Mouse (Mus musculus) hindbrain, embryonic 14.5 days (tissue): Measurements from ENCODE around the gene Ttll3. TPM values are rescaled to one million over a fixed set of nuclear protein-coding genes. Genes with fewer than 3 reads are reported as not detected.
A peak's percentile ranks its signal among the peaks of the same experiment; 100 is the strongest.

Experiments used
- ATAC-seq: fragments of 200-750 bp; cut with Nextera tagmentation; 2 replicates; pipeline ENCODE4 v1.8.0; 2017; ENCODE audit warnings: moderate number of reproducible peaks, mild to moderate bottlenecking, moderate TSS enrichment, moderate library complexity; ENCODE audit not compliant: low FRiP score
- DNase-seq: peaks from one replicate; pipeline ENCODE4 v3.0.0-alpha.2; 2015; ENCODE audit warnings: low spot score
- H3K27ac ChIP-seq: fragments of 300-500 bp; sonication (generic); 2 replicates; pipeline ENCODE4 v1.5.1; 2014; ENCODE audit warnings: mild to moderate bottlenecking, moderate library complexity
- H3K27me3 ChIP-seq: fragments of 300-500 bp; sonication (generic); 2 replicates; pipeline ENCODE4 v1.6.1; 2014; ENCODE audit warnings: mild to moderate bottlenecking, low read length, mixed read lengths; ENCODE audit not compliant: control insufficient read depth, insufficient read depth
- H3K36me3 ChIP-seq: fragments of 300-500 bp; sonication (generic); replicated peaks from 2 replicates; pipeline ENCODE4 v1.6.1; 2014; ENCODE audit not compliant: control insufficient read depth, insufficient read depth
- H3K4me1 ChIP-seq: fragments of 300-500 bp; sonication (generic); replicated peaks from 2 replicates; pipeline ENCODE4 v1.6.1; 2014; ENCODE audit warnings: antibody characterized with exemption, low read length, mixed read lengths; ENCODE audit not compliant: control insufficient read depth, insufficient read depth
- H3K4me2 ChIP-seq: fragments of 300-500 bp; sonication (generic); replicated peaks from 2 replicates; pipeline ENCODE4 v1.6.1; 2014; ENCODE audit warnings: mild to moderate bottlenecking, moderate library complexity
- H3K4me3 ChIP-seq: fragments of 300-500 bp; sonication (generic); replicated peaks from 2 replicates; pipeline ENCODE4 v1.5.1; 2014; ENCODE audit warnings: mild to moderate bottlenecking, low read length
- H3K9ac ChIP-seq: fragments of 300-500 bp; sonication (generic); 2 replicates; pipeline ENCODE4 v1.6.1; 2014
- H3K9me3 ChIP-seq: fragments of 300-500 bp; sonication (generic); 2 replicates; pipeline ENCODE4 v1.6.1; 2016; ENCODE audit warnings: low read length; ENCODE audit not compliant: control insufficient read depth
- WGBS: fragments of 180-500 bp; shearing (Covaris S2); extraction: QIAGEN DNeasy Blood & Tissue Kit; methylation state at CpG from one replicate; pipeline ENCODE4 v1.1.7; 2014; 5-methylcytosine and 5-hydroxymethylcytosine counted together
- polyA plus RNA-seq: library from polyadenylated mRNA; unstranded; fragments of >200 nt; fragmentation: Nextera tagmentation; extraction: Ambion mirVana; gene quantifications from 2 replicates; pipeline ENCODE4 v1.2.1, GENCODE M21; 2014

Ttll3 gene
- polyA plus RNA-seq, 1 experiment from 2014 or later, result 8.1 TPM

DNA sequence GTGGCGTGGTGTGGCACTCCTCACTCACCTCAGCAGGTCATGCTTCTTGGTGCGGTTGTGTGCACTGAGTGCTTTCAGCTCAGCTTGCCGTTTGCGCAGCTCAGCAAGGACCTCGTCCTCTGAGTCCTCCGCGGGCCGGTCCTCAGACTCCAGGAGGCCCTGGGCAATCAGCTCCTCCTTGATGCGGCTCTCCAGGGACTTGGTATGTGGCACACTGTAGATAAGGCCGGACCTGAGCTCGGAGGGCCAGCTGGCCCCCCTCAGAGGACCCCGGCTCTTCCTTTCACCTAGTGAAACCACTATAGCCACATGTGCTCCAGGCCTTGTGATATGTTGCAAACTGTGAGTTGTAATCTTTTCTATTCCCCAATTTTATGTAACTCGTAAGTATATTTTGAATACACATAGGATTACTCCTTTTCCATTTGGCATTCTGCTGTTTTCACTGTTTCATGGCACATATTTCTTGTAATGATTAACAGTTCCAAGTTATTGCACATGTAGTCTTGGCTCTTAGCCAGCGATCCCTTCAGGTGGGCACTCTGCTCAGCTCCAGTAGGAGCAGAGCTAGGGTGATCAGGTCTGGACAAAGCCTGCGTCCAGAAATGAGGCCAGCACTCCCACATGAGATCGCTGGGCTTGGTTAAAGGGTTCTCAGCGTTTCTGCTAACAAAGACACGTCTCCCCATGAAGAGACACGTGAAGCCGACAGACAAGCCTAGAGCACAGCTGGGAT is 18.7 kb upstream of the Ttll3 start:
- peaks cover 94% of the 10 kb centered on the region for H3K36me3 ChIP-seq
- no peak overlapping the region for H3K27ac ChIP-seq
- no peaks in the 10 kb centered on the region for H3K9me3 ChIP-seq
- no peak overlapping the region for H3K4me2 ChIP-seq
- H3K4me3 ChIP-seq, result no peak overlapping the region
- no peak for DNase-seq
- H3K9ac ChIP-seq, result no peak overlapping the region
- WGBS, result 94% methylated on average over 20 of the region's 20 CpGs
- ATAC-seq, result no peak
- no peaks in the 10 kb centered on the region for H3K4me1 ChIP-seq
- H3K27me3 ChIP-seq, result no peaks in the 10 kb centered on the region

DNA sequence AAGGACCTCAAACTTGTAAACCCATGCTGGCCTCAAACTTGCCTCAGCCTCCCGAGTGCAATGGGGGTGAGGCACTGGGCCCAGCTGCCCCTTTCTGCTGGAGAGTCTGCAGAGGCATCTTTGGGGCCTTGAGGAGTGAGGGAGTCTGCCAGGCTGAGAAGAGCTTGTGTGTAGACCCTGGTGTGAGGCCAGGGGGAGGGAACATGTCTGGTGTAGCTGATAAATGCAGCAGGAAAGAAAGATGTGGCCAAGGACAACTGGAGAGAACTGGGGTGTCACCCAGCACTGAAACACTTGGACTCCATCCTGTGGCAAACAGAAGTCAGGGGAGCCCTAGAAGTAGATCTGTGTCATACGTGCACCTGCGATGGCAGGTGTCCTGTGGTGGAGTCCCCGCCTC is 15.6 kb upstream of the Ttll3 start:
- H3K27ac ChIP-seq, result no peak overlapping the region
- peaks cover 9% of the 10 kb centered on the region for H3K4me1 ChIP-seq
- H3K36me3 ChIP-seq, result peaks cover 74% of the 10 kb centered on the region
- H3K9ac ChIP-seq, result no peak overlapping the region
- H3K27me3 ChIP-seq, result no peaks in the 10 kb centered on the region
- no peak for DNase-seq
- ATAC-seq, result no peak
- WGBS, result 94% methylated on average over 4 of the region's 4 CpGs
- H3K9me3 ChIP-seq, result no peaks in the 10 kb centered on the region
- H3K4me3 ChIP-seq, result no peak overlapping the region
- H3K4me2 ChIP-seq, result no peak overlapping the region

DNA sequence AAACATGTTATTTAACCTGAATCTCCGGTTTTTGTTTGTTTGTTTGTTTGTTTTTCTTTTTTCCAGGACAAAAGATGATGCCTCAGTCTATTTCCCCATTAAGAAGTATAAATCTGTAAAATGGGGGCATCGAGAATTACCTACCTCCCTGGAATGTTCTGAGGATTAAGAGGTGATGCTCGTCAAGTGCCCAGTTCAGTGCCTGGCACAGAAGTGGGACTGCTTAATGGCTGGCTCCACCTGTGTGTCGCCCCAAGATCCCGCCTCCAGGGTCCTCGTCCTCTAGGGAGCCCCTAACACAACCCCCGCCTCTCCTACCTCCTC is 11.9 kb upstream of the Ttll3 start:
- WGBS, result 14% methylated on average over 7 of the region's 7 CpGs
- peak overlapping the region; percentile 70 for H3K4me3 ChIP-seq
- H3K4me2 ChIP-seq, result peak overlapping the region; percentile 75
- H3K27me3 ChIP-seq, result no peaks in the 10 kb centered on the region
- H3K9ac ChIP-seq, result peak overlapping the region; percentile 82
- no peak for ATAC-seq
- peaks cover 21% of the 10 kb centered on the region for H3K4me1 ChIP-seq
- no peaks in the 10 kb centered on the region for H3K9me3 ChIP-seq
- peaks cover 56% of the 10 kb centered on the region for H3K36me3 ChIP-seq
- H3K27ac ChIP-seq, result peak overlapping the region; percentile 94
- no peak for DNase-seq

DNA sequence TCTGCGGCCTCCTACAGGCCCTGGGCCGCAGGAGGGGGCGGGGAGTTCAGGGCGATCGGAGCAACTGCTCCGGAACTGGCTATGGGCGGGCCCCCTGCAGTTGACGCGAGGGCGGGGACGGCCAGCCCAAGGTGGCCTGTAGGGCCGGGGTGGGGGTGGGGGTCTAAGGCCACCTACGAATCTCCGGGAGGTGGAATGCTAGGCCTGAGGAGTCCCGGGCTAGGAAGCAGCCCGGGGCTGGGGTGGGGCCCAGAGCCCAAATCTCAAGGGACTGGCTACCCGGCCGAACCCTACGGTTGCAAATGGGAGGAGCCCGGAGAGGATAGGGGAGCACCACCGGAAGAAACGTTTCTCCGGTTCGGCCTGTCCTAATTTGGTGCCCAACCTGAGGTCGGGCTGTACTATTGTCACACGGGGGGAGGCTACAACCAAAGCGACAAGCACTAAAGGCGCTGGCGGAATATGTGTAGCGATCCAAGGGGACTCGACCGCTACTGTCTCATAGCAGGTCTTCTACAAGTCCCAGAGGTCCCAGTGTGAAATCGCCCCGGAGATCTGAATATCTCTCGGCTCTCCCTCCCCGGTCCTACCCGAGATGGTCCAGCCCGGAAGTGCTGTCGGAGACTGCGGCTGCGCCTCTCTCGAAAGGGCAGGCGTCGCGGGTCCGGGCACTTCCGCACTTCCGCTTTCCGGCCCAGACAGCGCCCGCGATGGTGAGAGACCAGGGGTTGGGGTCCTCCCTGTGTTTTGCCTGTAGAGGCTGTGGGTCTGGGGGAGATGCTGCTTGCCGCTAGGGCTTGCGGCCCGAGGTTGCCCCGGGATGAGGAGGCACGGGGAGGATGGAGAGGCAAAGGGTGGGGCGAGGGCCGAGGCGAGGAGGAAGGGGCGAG is 11.3 kb upstream of the Ttll3 start, which contains the start of the genes Tada3 and Arpc4:
TSS of gene Tada3 (minus strand) at position 388 of the 890 bp plus-strand sequence.
TSS of gene Arpc4 (plus strand) at position 620 of the 890 bp plus-strand sequence.
- H3K27me3 ChIP-seq, result no peaks in the 10 kb centered on the region
- peak within 1 kb of the TSS; percentile 75 for H3K4me2 ChIP-seq
- under 1% methylated on average over 60 of the region's 61 CpGs for WGBS
- peak within 1 kb of the TSS; percentile 82 for H3K9ac ChIP-seq
- ATAC-seq (peak; percentile 95), DNase-seq (peak; percentile 90)
- peak within 1 kb of the TSS; percentile 70 for H3K4me3 ChIP-seq
- peaks cover 56% of the 10 kb centered on the region for H3K36me3 ChIP-seq
- H3K9me3 ChIP-seq, result no peaks in the 10 kb centered on the region
- peak within 1 kb of the TSS; percentile 94 for H3K27ac ChIP-seq
- H3K4me1 ChIP-seq, result peaks cover 21% of the 10 kb centered on the region

DNA sequence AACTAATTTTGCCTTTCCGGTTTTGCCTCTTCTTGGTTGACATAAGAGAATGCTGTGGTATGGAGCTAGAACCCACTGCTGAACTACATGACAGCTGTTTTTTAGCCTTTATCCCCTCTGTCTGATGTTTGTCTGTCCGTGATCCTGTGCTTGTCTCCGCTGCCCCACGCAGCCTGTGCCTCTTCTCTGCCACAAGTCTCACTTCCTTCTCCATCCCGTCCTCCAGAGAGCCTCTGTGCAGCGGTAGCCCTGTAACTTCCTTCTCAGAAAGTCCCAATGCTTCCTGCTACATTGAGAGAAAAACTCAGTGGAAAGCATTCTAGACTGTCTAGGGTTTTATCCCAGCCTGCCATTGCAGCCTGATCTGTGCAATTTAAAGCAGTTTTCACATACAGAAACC is 9.8 kb upstream of the Ttll3 start:
- H3K27me3 ChIP-seq, result no peaks in the 10 kb centered on the region
- peaks cover 21% of the 10 kb centered on the region for H3K4me1 ChIP-seq
- DNase-seq, result no peak
- no peaks in the 10 kb centered on the region for H3K9me3 ChIP-seq
- H3K4me2 ChIP-seq, result peak overlapping the region; percentile 75
- ATAC-seq, result no peak
- H3K27ac ChIP-seq, result no peak overlapping the region
- 90% methylated on average over 6 of the region's 6 CpGs for WGBS
- peak overlapping the region; percentile 82; the same call in 1 of the 2 replicates for H3K9ac ChIP-seq
- peaks cover 56% of the 10 kb centered on the region for H3K36me3 ChIP-seq
- H3K4me3 ChIP-seq, result peak overlapping the region; percentile 70

DNA sequence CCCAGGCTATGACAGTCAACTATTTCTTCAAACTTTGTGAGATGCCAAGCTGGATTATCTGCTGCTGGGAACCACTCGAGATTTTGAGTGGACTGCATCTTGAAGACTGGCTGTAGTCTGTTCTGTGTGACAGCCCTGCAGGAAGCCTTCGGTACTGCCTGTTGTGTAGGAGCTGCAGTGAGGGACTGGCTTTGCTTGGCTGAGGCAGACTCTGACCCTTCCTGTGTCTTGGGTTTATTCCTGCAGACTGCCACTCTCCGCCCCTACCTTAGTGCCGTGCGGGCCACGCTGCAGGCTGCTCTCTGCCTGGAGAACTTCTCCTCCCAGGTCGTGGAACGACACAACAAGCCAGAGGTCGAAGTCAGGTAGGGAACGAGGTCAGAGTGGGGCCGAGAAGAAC is 8.6 kb upstream of the Ttll3 start:
- Histone ChIP-seq H3K27me3 (no peaks in the 10 kb centered on the region), H3K9ac (no peak overlapping the region), H3K36me3 (peaks cover 56% of the 10 kb centered on the region), H3K4me3 (no peak overlapping the region), H3K9me3 (no peaks in the 10 kb centered on the region), H3K4me2 (no peak overlapping the region), H3K27ac (no peak overlapping the region), H3K4me1 (peaks cover 21% of the 10 kb centered on the region)
- DNase-seq, result no peak
- no peak for ATAC-seq
- 92% methylated on average over 11 of the region's 11 CpGs for WGBS

DNA sequence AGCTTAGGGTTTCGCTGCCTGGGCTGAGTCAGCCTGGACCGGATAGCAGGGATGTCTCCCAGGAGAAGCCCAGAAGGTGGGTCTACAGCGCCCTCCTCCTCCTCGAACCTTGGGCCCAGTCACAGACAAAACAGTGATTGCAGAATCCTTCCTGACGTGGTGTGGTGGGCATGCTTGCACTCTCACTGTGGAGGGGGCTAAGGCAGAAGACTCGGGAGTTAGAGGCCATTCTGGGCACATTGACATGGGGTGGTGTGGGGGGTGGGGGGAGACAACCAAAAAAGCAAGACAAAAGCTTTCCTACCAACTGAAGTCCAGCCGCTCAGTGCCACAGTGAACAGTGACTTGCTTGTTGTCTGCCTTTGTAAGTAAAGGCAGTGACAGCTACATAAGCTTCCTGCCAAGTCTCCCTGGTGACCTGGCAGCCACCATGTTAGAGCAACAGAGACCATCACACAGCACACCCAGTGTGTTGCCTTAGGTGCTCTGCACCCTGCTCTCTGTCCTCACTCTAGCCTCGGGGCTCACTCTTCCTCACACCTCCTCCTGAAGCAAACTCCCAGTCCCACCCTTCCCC is 4.6 kb upstream of the Ttll3 start:
- H3K27ac ChIP-seq, result no peak overlapping the region
- no peak overlapping the region for H3K4me3 ChIP-seq
- H3K36me3 ChIP-seq, result peaks cover 91% of the 10 kb centered on the region
- H3K9me3 ChIP-seq, result no peaks in the 10 kb centered on the region
- DNase-seq, result peak; percentile 63
- no peak overlapping the region for H3K4me2 ChIP-seq
- ATAC-seq, result peak; percentile 78
- no peak overlapping the region for H3K9ac ChIP-seq
- H3K4me1 ChIP-seq, result peaks cover 3% of the 10 kb centered on the region; the same call in 1 of the 2 replicates
- H3K27me3 ChIP-seq, result no peaks in the 10 kb centered on the region
- 81% methylated on average over 8 of the region's 8 CpGs for WGBS

DNA sequence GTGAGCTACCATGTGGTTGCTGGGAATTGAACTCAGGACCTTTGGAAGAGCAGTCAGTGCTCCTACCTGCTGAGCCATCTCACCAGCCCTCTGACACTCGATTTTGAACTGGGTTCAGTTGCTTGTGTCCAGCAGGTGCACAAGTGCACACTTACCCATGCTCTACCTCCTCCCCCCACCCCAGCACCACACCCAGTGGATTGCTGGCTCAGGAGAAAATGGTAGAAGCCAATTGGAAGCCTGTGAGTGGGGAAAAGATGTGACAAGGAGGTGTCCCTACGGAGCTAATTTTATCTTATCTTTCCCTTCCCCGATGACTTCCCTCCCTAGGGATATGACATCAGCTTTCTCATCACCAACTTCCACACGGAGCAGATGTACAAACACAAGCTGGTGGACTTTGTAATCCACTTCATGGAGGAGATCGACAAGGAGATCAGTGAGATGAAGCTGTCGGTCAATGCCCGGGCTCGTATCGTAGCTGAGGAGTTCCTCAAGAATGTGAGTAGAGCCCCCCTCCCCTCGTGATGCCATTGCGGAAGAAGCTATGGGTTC is 3.8 kb upstream of the Ttll3 start:
- Histone ChIP-seq H3K4me1 (no peaks in the 10 kb centered on the region), H3K27ac (no peak overlapping the region), H3K9ac (no peak overlapping the region), H3K4me3 (no peak overlapping the region), H3K4me2 (no peak overlapping the region), H3K27me3 (no peaks in the 10 kb centered on the region), H3K9me3 (no peaks in the 10 kb centered on the region), H3K36me3 (peaks cover 99% of the 10 kb centered on the region)
- WGBS, result 94% methylated on average over 11 of the region's 11 CpGs
- DNase-seq (no peak), ATAC-seq (no peak)

DNA sequence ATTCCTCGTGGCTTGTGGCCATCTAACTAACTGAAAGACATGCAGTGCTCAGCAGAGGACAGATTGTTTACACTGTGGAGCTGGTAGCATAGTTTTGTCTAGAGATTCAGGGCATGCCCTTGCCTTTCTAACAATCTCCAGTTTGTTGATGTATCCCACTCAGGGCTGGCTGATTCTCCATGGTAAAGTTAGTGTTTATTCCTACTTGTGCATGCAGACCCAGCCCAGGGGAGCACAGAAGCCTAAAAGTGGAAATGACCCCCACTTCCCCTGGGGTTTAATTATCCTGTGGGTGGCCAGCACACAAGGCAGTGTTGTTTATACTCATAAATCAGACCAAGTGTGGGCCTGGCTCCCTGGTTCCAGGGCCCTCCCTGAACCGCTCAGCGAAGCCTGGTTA is 3.0 kb upstream of the Ttll3 start:
- H3K4me3 ChIP-seq, result no peak overlapping the region
- H3K36me3 ChIP-seq, result peaks cover 100% of the 10 kb centered on the region
- no peak overlapping the region for H3K4me2 ChIP-seq
- DNase-seq, result no peak
- H3K9me3 ChIP-seq, result no peaks in the 10 kb centered on the region
- H3K4me1 ChIP-seq, result no peaks in the 10 kb centered on the region
- 80% methylated on average over 3 of the region's 3 CpGs for WGBS
- no peak overlapping the region for H3K9ac ChIP-seq
- H3K27me3 ChIP-seq, result no peaks in the 10 kb centered on the region
- H3K27ac ChIP-seq, result peak overlapping the region; percentile 20; the same call in 1 of the 2 replicates
- peak; percentile 73; the same call in 1 of the 2 replicates for ATAC-seq
